ENCODE assay signal across 9 mouse cellular contexts in the genomic region with DNA sequence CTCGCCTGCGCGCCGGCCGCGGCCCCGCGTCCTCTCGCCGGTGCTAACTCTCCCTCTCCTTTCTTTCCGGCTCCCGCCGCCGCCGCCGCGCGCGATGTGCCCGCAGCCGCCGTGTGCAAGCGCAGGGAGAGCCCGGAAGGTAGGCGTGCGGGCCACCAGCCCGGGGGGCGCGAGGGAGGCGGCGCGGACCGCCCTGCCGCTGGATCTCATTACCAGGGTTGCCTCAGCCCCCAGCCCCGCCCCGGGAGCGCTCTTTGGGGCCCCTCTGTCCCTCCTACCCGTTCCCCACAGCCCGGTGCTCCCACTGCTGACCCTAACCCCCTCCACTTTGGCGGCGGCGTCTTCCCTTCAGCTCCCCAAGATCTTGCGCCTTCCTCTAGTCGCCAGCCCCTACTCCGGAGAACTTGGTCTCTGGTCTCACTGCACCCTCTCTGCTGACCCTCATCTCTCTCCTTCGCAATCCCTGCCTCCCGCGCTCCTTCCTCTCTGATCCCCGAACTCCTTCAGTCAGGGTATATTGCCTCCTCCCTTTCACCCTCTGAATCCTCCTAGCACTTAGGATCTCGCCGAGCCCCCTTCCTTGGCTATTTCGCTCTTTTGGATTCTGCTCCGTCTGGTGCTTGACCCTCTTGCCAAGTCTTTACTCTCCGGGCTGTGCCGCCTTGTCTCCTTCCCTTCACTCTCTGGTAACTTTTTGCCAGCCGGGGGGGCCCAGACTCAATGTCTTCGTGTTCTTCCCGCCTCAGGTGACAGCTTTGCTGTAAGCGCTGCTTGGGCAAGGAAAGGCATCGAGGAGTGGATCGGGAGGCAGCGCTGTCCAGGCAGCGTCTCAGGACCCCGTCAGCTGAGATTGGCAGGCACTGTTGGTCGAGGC. TPM values are rescaled to one million over a fixed set of nuclear protein-coding genes. Genes with fewer than 3 reads are reported as not detected.
DNase-seq lines count a peak whose midpoint lies in the region; ATAC-seq and TF ChIP-seq lines count a peak whose summit lies in the region.
"Had no signal": no experiment of that assay in that cellular context is flagged by ENCODE, and none has a peak within 500 bp of the region (broad histone marks: within the 10 kb centered on the region; RNA-seq: fewer than 3 reads in every experiment).

No protein-coding gene starts in this region.

- peaks cover 0 to 7% of the 10 kb centered on the region in 2 experiments; a peak in 3 of 4 replicates for H3K4me1 ChIP-seq in CH12.LX (ENCODE audit: control insufficient read depth in 1 of 2, insufficient read depth in 2 of 2)
- no peaks in the 10 kb centered on the region for H3K4me1 ChIP-seq in liver, embryonic 15.5 days (replicated peaks)

- H3K9ac ChIP-seq in CH12.LX (ENCODE audit: insufficient read depth, low read depth) = peak overlapping the region; percentile 24; the same call in 1 of the 2 replicates
- peak overlapping the region; percentile 30; the same call in 1 of the 2 replicates for H3K9ac ChIP-seq in liver, embryonic 15.5 days

- no peak for TF ChIP-seq RAD21 in CH12.LX (IDR thresholded peaks at IDR 0.05; ENCODE audit: low read depth, low read length)

- WGBS in liver, embryonic 15.5 days (ENCODE audit: insufficient replicate concordance) = under 1% methylated on average over 59 of the region's 65 CpGs

- peak; percentile 26 to 27 for DNase-seq in gastrocnemius, postnatal 4 days (ENCODE audit: low spot score in 2 of 2)
- no peak for DNase-seq in gastrocnemius, adult 18-20 months (ENCODE audit: low spot score)
- no peak for DNase-seq in CH12.LX (ENCODE audit: extremely low read depth)
- DNase-seq in cerebellum, postnatal 25 days = peak; percentile 41 to 51
- peak; percentile 23 for DNase-seq in heart, postnatal 4 days
- DNase-seq in splenic B cell, adult 2 months (ENCODE audit: low read depth, low spot score) = peak; percentile 18
- DNase-seq in frontal cortex, postnatal 36 days (ENCODE audit: low spot score in 2 of 2) = no peak

- no peaks in the 10 kb centered on the region for H3K9me3 ChIP-seq in CH12.LX (replicated peaks; ENCODE audit: low read length)
- H3K9me3 ChIP-seq in liver, embryonic 15.5 days (replicated peaks) = no peaks in the 10 kb centered on the region

- H3K79me2 ChIP-seq in CH12.LX (replicated peaks; ENCODE audit: control insufficient read depth, extremely low read depth, insufficient read depth, poor library complexity, severe bottlenecking) = no peaks in the 10 kb centered on the region

- no peak overlapping the region for H3K27ac ChIP-seq in CH12.LX (ENCODE audit: insufficient read depth, low read depth)
- H3K27ac ChIP-seq in liver, embryonic 15.5 days (replicated peaks) = no peak overlapping the region

- H3K4me3 ChIP-seq in CH12.LX (replicated peaks in 1 of 3; ENCODE audit: low read depth in 2 of 3, low read length in 2 of 3, poor library complexity in 1 of 3) = peak overlapping the region in 2 of 3 experiments; percentile 44 to 61
- peak overlapping the region; percentile 55 for H3K4me3 ChIP-seq in liver, embryonic 15.5 days (replicated peaks)

- dilution Hi-C loops in CH12.LX (cut with MboI; ENCODE audit: extremely low pct_ligation_motif_present, extremely low pct_unique_long_range_greater_than_20kb, low sequenced_read_pairs) = no loop called here

- in situ Hi-C loops in CH12.LX (cut with MboI; ENCODE audit: low pct_ligation_motif_present, low pct_unique_long_range_greater_than_20kb, low sequenced_read_pairs) = no loop called here

- peak; percentile 35; the same call in 1 of the 2 replicates for ATAC-seq in liver, embryonic 15.5 days (ENCODE audit: insufficient read depth)

- peaks cover 82% of the 10 kb centered on the region for H3K27me3 ChIP-seq in CH12.LX (replicated peaks)
- H3K27me3 ChIP-seq in liver, embryonic 15.5 days = peaks cover 71% of the 10 kb centered on the region
- peaks cover 2% of the 10 kb centered on the region; the same call in 1 of the 2 replicates for H3K27me3 ChIP-seq in splenic B cell, adult 2 months (ENCODE audit: control insufficient read depth, insufficient read depth, low read length, poor library complexity, severe bottlenecking)

- no peak for TF ChIP-seq EP300 in CH12.LX (IDR thresholded peaks at IDR 0.05; ENCODE audit: low read length)

- peak overlapping the region; percentile 95 for H3K4me2 ChIP-seq in CH12.LX (ENCODE audit: insufficient read depth, low read depth, poor library complexity, severe bottlenecking)
- peak overlapping the region; percentile 75 for H3K4me2 ChIP-seq in liver, embryonic 15.5 days

- no peak for TF ChIP-seq CTCF in CH12.LX (conservative IDR thresholded peaks at IDR 0.05 in 1 of 2, IDR thresholded peaks at IDR 0.05 in 1 of 2; ENCODE audit: low read depth in 2 of 2, low read length in 2 of 2)

- no peak for TF ChIP-seq POLR2A in CH12.LX (IDR thresholded peaks at IDR 0.05; ENCODE audit: low read depth, low read length)

- H3K36me3 ChIP-seq in CH12.LX (replicated peaks in 1 of 2; ENCODE audit: control insufficient read depth in 1 of 2, insufficient read depth in 1 of 2, low read length in 1 of 2) = no peaks in the 10 kb centered on the region
- no peaks in the 10 kb centered on the region for H3K36me3 ChIP-seq in liver, embryonic 15.5 days (replicated peaks)
- no peaks in the 10 kb centered on the region for H3K36me3 ChIP-seq in splenic B cell, adult 2 months (ENCODE audit: control insufficient read depth, insufficient read depth, low read length, poor library complexity, severe bottlenecking)

TF ChIP-seq in CH12.LX, 34 proteins besides CTCF, POLR2A, EP300 and RAD21:
- TF ChIP-seq SMC3 (IDR thresholded peaks at IDR 0.05; ENCODE audit: low read depth, low read length) = no peak
- no peak for TF ChIP-seq ZMIZ1 (IDR thresholded peaks at IDR 0.05; ENCODE audit: low read depth, low read length)
- no peak for TF ChIP-seq MXI1 (IDR thresholded peaks at IDR 0.05; ENCODE audit: low read depth, low read length)
- TF ChIP-seq CHD2 (IDR thresholded peaks at IDR 0.05; ENCODE audit: low read length) = no peak
- no peak for TF ChIP-seq ZKSCAN1 (IDR thresholded peaks at IDR 0.05; ENCODE audit: borderline replicate concordance, low read depth, low read length)
- TF ChIP-seq TBP (conservative IDR thresholded peaks at IDR 0.05; ENCODE audit: low read depth, low read length) = no peak
- TF ChIP-seq RCOR1 (conservative IDR thresholded peaks at IDR 0.05; ENCODE audit: low read depth, low read length) = no peak
- no peak for TF ChIP-seq UBTF (IDR thresholded peaks at IDR 0.05; ENCODE audit: low read depth, low read length)
- TF ChIP-seq KAT2A (IDR thresholded peaks at IDR 0.05; ENCODE audit: insufficient replicate concordance, low read length) = no peak
- TF ChIP-seq NELFE (IDR thresholded peaks at IDR 0.05; ENCODE audit: low read depth, low read length) = no peak
- TF ChIP-seq JUN (IDR thresholded peaks at IDR 0.05; ENCODE audit: insufficient read depth, low read depth, low read length) = no peak
- TF ChIP-seq MAZ (IDR thresholded peaks at IDR 0.05; ENCODE audit: low read depth, low read length) = no peak
- no peak for TF ChIP-seq GABPA (IDR thresholded peaks at IDR 0.05; ENCODE audit: insufficient replicate concordance, low read depth, low read length)
- TF ChIP-seq USF1 (IDR thresholded peaks at IDR 0.05; ENCODE audit: low read depth, low read length) = no peak
- TF ChIP-seq ELF1 (IDR thresholded peaks at IDR 0.05; ENCODE audit: low read depth, low read length) = no peak
- TF ChIP-seq ZC3H11A (IDR thresholded peaks at IDR 0.05; ENCODE audit: low read depth, low read length) = no peak
- TF ChIP-seq SIN3A (IDR thresholded peaks at IDR 0.05; ENCODE audit: low read length) = no peak
- TF ChIP-seq POLR2AphosphoS2 (IDR thresholded peaks at IDR 0.05; ENCODE audit: low read depth, low read length) = no peak
- no peak for TF ChIP-seq MAX (IDR thresholded peaks at IDR 0.05; ENCODE audit: low read length)
- TF ChIP-seq NRF1 (IDR thresholded peaks at IDR 0.05; ENCODE audit: low read depth, low read length) = no peak

RNA-seq across cellular contexts. Expression of a gene that starts 0.6 kb away (rescaled TPM):
- total RNA-seq in gastrocnemius, postnatal 4 days (2021) = 10 to 100 TPM; 11.7 to 11.9 TPM
- total RNA-seq in gastrocnemius, adult 18-20 months (2021) = 1 to 10 TPM; 1.3 to 1.8 TPM
- total RNA-seq in CH12.LX (2012; rRNA removed) = 0.13 and 0.30 TPM in 2 replicates
- total RNA-seq in CH12.LX (2014; rRNA removed) = 0.24 and 0.28 TPM in 2 replicates
- polyA plus RNA-seq in CH12.LX (2012; ENCODE audit: insufficient read length, low read depth) = 0.56 and 0.67 TPM in 2 replicates
- 10 to 100 TPM in 1 of 2 experiments, 1 to 10 TPM in 1; 8.7 to 10.2 TPM for total RNA-seq in heart, postnatal 4 days (2021)
- polyA plus RNA-seq in liver, embryonic 15.5 days (2015; fragmentation: Nextera tagmentation; extraction: Ambion mirVana) = 1.8 and 1.9 TPM in 2 replicates
- total RNA-seq: MEL had no signal

Comparison
In these comparisons a context has a peak if more than half of its experiments do, and no peak if none do; other contexts are left out.
1. DNase-seq: peak in gastrocnemius, postnatal 4 days (2 of 2), cerebellum, postnatal 25 days (2 of 2), heart, postnatal 4 days (single experiment) and splenic B cell, adult 2 months (single experiment); none in gastrocnemius, adult 18-20 months (single experiment), CH12.LX (single experiment) and frontal cortex, postnatal 36 days (0 of 2).